Mouse (Mus musculus): Measurements from ENCODE around the gene Slc15a2. TPM values are rescaled to one million over a fixed set of nuclear protein-coding genes. Genes with fewer than 3 reads are reported as not detected.

The Slc15a2 gene
- 34.2 and 37.3 TPM in 2 replicates for polyA plus RNA-seq (2015; fragmentation: Nextera tagmentation; extraction: Ambion mirVana)

GRCm38 (mm10) chr16:36784594-36785313 lies at the start of gene Slc15a2:
Slc15a2 (minus strand) TSS chr16:36784962.

GRCm38 (mm10) chr16:36828054-36828786 lies 43.5 kb upstream of the Slc15a2 start, which contains the start of gene Iqcb1:
Iqcb1 (plus strand) TSS chr16:36828385.

Small RNA genes within 50 kb of the gene (microRNA-seq; reads per million reads assigned to microRNA genes)
- gene Gm22617 = not detected

Other genes starting within 250 kb of the Slc15a2 start
- gene Casr, start 222.8 kb downstream of the Slc15a2 start, polyA plus RNA-seq (2015; fragmentation: Nextera tagmentation; extraction: Ambion mirVana) = 0.30 TPM in 1 of 2 replicates, not detected in the other
- 1.9 and 2.4 TPM in 2 replicates for gene Cd86, start 118.9 kb downstream of the Slc15a2 start, polyA plus RNA-seq (2015; fragmentation: Nextera tagmentation; extraction: Ambion mirVana)
- 0.31 and 0.36 TPM in 2 replicates for gene Ildr1, start 91.0 kb downstream of the Slc15a2 start, polyA plus RNA-seq (2015; fragmentation: Nextera tagmentation; extraction: Ambion mirVana)
- gene Iqcb1, start 43.4 kb upstream of the Slc15a2 start, polyA plus RNA-seq (2015; fragmentation: Nextera tagmentation; extraction: Ambion mirVana) = 48.2 and 54.4 TPM in 2 replicates
- gene Eaf2, start 90.0 kb upstream of the Slc15a2 start, polyA plus RNA-seq (2015; fragmentation: Nextera tagmentation; extraction: Ambion mirVana) = 0.39 and 0.71 TPM in 2 replicates
- gene Golgb1, start 90.2 kb upstream of the Slc15a2 start, polyA plus RNA-seq (2015; fragmentation: Nextera tagmentation; extraction: Ambion mirVana) = 84.9 and 98.8 TPM in 2 replicates
- gene Hcls1, start 150.0 kb upstream of the Slc15a2 start, polyA plus RNA-seq (2015; fragmentation: Nextera tagmentation; extraction: Ambion mirVana) = 3.7 and 4.0 TPM in 2 replicates
- 0.17 TPM in 1 of 2 replicates, not detected in the other for gene Fbxo40, start 205.5 kb upstream of the Slc15a2 start, polyA plus RNA-seq (2015; fragmentation: Nextera tagmentation; extraction: Ambion mirVana)
- 0.92 and 1.9 TPM in 2 replicates for gene Polq, start 226.8 kb upstream of the Slc15a2 start, polyA plus RNA-seq (2015; fragmentation: Nextera tagmentation; extraction: Ambion mirVana)